8 mouse cellular contexts compared by ENCODE assay signal in genomic region chr11:43568263-43568662, GRCm38 (mm10). TPM values are rescaled to one million over a fixed set of nuclear protein-coding genes. Genes with fewer than 3 reads are reported as not detected.
DNase-seq lines count a peak whose midpoint lies in the region; ATAC-seq lines count a peak whose summit lies in the region.

No protein-coding gene starts in this region.

- H3K27me3 ChIP-seq in lung, embryonic 15.5 days, result no peaks in the 10 kb centered on the region
- H3K27me3 ChIP-seq in forebrain, embryonic 10.5 days (ENCODE audit: poor library complexity, severe bottlenecking), result 0 out of 2 replicates have a peak, but pooled peaks cover 2% of the 10 kb centered on the region

- 63% methylated on average over 5 of the region's 5 CpGs for WGBS in lung, embryonic 15.5 days
- 65% methylated on average over 5 of the region's 5 CpGs for WGBS in forebrain, embryonic 10.5 days

- no peak overlapping the region for H3K4me2 ChIP-seq in lung, embryonic 15.5 days

- peak overlapping the region; percentile 88 for H3K27ac ChIP-seq in lung, embryonic 15.5 days
- no peak overlapping the region for H3K27ac ChIP-seq in forebrain, embryonic 10.5 days

- H3K36me3 ChIP-seq in lung, embryonic 15.5 days, result no peaks in the 10 kb centered on the region
- peaks cover 47% of the 10 kb centered on the region for H3K36me3 ChIP-seq in forebrain, embryonic 10.5 days (replicated peaks)

- peaks cover 52% of the 10 kb centered on the region for H3K4me1 ChIP-seq in lung, embryonic 15.5 days
- peaks cover 80% of the 10 kb centered on the region for H3K4me1 ChIP-seq in forebrain, embryonic 10.5 days

- no peak overlapping the region for H3K9ac ChIP-seq in lung, embryonic 15.5 days

- no peaks in the 10 kb centered on the region for H3K9me3 ChIP-seq in lung, embryonic 15.5 days
- H3K9me3 ChIP-seq in forebrain, embryonic 10.5 days, result no peaks in the 10 kb centered on the region

- ATAC-seq in cerebellum, adult (ENCODE audit: insufficient number of reproducible peaks, low FRiP score, low TSS enrichment), result no peak
- ATAC-seq in granulocyte monocyte progenitor cell, adult 5-6 weeks (replicated peaks; ENCODE audit: poor library complexity, severe bottlenecking), result peak; percentile 64
- ATAC-seq in lung, embryonic 15.5 days (ENCODE audit: borderline replicate concordance, extremely low read depth, low FRiP score, low TSS enrichment), result no peak

- H3K4me3 ChIP-seq in lung, embryonic 15.5 days, result no peak overlapping the region
- H3K4me3 ChIP-seq in forebrain, embryonic 10.5 days, result no peak overlapping the region

- DNase-seq in cerebellum, adult 11 months, result peak; percentile 27
- peak; percentile 27 to 42 for DNase-seq in lung, adult 18-20 months
- DNase-seq in lung, postnatal 25 days (ENCODE audit: low spot score), result no peak
- peak; percentile 48 to 58 for DNase-seq in thymus, postnatal 36 days
- DNase-seq in forebrain, embryonic 10.5 days (ENCODE audit: extremely low spot score, low spot score), result no peak

RNA-seq across cellular contexts. Expression of gene 4933415A04Rik, which starts 18.6 kb away (rescaled TPM):
- total RNA-seq in granulocyte monocyte progenitor cell, adult 5-6 weeks (2014; fragmentation: Nextera tagmentation), result not detected in 2 replicates
- not detected in 2 replicates for total RNA-seq in granulocyte monocyte progenitor cell, adult 5-6 weeks (2017)
- polyA plus RNA-seq in lung, embryonic 15.5 days (2015; fragmentation: Nextera tagmentation; extraction: Ambion mirVana), result 5.9 and 6.3 TPM in 2 replicates
- 10.7 and 11.2 TPM in 2 replicates for polyA plus RNA-seq in forebrain, embryonic 10.5 days (2016; fragmentation: Nextera tagmentation; extraction: Ambion mirVana)

RNA-seq across cellular contexts. Expression of gene Fabp6, which starts 33.1 kb away (rescaled TPM):
- not detected in 2 replicates for total RNA-seq in granulocyte monocyte progenitor cell, adult 5-6 weeks (2014; fragmentation: Nextera tagmentation)
- total RNA-seq in granulocyte monocyte progenitor cell, adult 5-6 weeks (2017), result not detected in 2 replicates
- not detected in 2 replicates for polyA plus RNA-seq in lung, embryonic 15.5 days (2015; fragmentation: Nextera tagmentation; extraction: Ambion mirVana)
- not detected in 2 replicates for polyA plus RNA-seq in forebrain, embryonic 10.5 days (2016; fragmentation: Nextera tagmentation; extraction: Ambion mirVana)

RNA-seq across cellular contexts. Expression of gene Ccnjl, which starts 39.7 kb away (rescaled TPM):
- total RNA-seq in granulocyte monocyte progenitor cell, adult 5-6 weeks (2014; fragmentation: Nextera tagmentation), result 1.9 TPM in 1 of 2 replicates, not detected in the other
- not detected in 2 replicates for total RNA-seq in granulocyte monocyte progenitor cell, adult 5-6 weeks (2017)
- 22.6 and 23.3 TPM in 2 replicates for polyA plus RNA-seq in lung, embryonic 15.5 days (2015; fragmentation: Nextera tagmentation; extraction: Ambion mirVana)
- polyA plus RNA-seq in forebrain, embryonic 10.5 days (2016; fragmentation: Nextera tagmentation; extraction: Ambion mirVana), result 34.8 and 36.9 TPM in 2 replicates

Comparison
In these comparisons a context has a peak if more than half of its experiments do, and no peak if none do; other contexts are left out.
1. DNase-seq: peak in cerebellum, adult 11 months (single experiment), lung, adult 18-20 months (2 of 2) and thymus, postnatal 36 days (2 of 2); none in lung, postnatal 25 days (single experiment) and forebrain, embryonic 10.5 days (single experiment).